Mouse (Mus musculus) thymus, adult 2 months (tissue): Measurements from ENCODE around the gene Bcor. TPM values are rescaled to one million over a fixed set of nuclear protein-coding genes. Genes with fewer than 3 reads are reported as not detected.
A peak's percentile ranks its signal among the peaks of the same experiment; 100 is the strongest.

Experiments
- DNase-seq: peaks from one replicate; pipeline ENCODE4 v3.0.0; 2021
- H3K27ac ChIP-seq: fragments of 200-500 bp; 2 replicates; pipeline ENCODE4 v1.5.1; 2012; ENCODE audit warnings: low read length, control low read depth; ENCODE audit not compliant: control insufficient read depth, insufficient read depth
- H3K27me3 ChIP-seq: fragments of 200-500 bp; 2 replicates; pipeline ENCODE4 v1.6.1; 2012; ENCODE audit warnings: mild to moderate bottlenecking, low read length, moderate library complexity, mixed read lengths; ENCODE audit not compliant: control insufficient read depth, insufficient read depth
- H3K36me3 ChIP-seq: fragments of 200-500 bp; 2 replicates; pipeline ENCODE4 v1.6.1; 2012; ENCODE audit warnings: mild to moderate bottlenecking, low read length, moderate library complexity; ENCODE audit not compliant: control insufficient read depth, insufficient read depth
- H3K4me1 ChIP-seq: fragments of 200-500 bp; replicated peaks from 2 replicates; pipeline ENCODE4 v1.6.1; 2012; ENCODE audit warnings: low read length; ENCODE audit not compliant: control insufficient read depth, insufficient read depth
- H3K4me3 ChIP-seq: fragments of 200-500 bp; 2 replicates; pipeline ENCODE4 v1.5.1; 2012; ENCODE audit warnings: mild to moderate bottlenecking, low read length, control low read depth, moderate library complexity; ENCODE audit not compliant: control insufficient read depth, insufficient read depth
- CTCF ChIP-seq: fragments of 200-500 bp; IDR thresholded peaks from 2 replicates; pipeline ENCODE4 v1.5.1; 2012; ENCODE audit warnings: mild to moderate bottlenecking, control low read depth, low read length, moderate library complexity, borderline replicate concordance; ENCODE audit not compliant: control insufficient read depth, poor library complexity, insufficient read depth; ENCODE audit errors: extremely low read depth
- POLR2A ChIP-seq: fragments of 200-500 bp; IDR thresholded peaks from 2 replicates; pipeline ENCODE4 v1.6.1; 2012; ENCODE audit warnings: mild to moderate bottlenecking, low read length, control low read depth, moderate library complexity; ENCODE audit not compliant: control insufficient read depth, poor library complexity, insufficient read depth; ENCODE audit errors: extremely low read depth
- WGBS: fragments of 180-500 bp; shearing (Covaris S2); methylation state at CpG from one replicate; pipeline ENCODE4 v1.1.7; 2018; 5-methylcytosine and 5-hydroxymethylcytosine counted together
- polyA plus RNA-seq: library from polyadenylated mRNA; depleted of rRNA; stranded (reverse); fragments of >200 nt; gene quantifications from 2 replicates; pipeline ENCODE4 v1.2.3, GENCODE M21; 2012

Bcor gene
- polyA plus RNA-seq, 1 experiment: 30.6 TPM

DNA sequence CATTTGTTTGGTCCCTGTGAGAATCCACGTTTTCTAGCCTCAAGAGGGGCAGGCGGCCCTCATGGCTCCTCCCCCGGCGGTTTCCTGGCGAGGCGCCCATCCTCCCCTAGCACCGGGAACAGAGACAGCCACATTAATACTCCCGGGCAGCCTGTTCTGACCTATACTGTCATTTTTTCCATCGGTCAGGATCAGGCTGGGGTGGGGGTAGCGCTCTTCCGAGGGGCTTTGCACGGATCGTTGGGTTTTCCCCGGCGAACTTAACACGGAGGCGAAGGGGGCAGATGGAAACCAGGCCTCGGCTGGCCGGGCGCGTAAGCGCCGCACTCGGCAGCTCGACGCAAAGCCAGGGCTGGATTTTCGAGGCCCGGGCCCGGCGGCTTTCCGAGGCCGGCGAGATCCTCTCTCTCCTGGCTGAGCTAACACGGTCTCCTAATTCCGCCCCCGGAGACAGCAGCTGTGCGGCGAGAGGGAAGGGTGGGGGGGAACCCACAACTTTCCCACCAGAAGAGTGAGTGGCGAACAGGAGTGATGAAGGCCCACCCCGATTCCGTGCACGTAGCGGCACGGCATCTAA lies 1.8 kb downstream of the Bcor start:
- peak overlapping the region; percentile 97 for H3K27ac ChIP-seq
- TF ChIP-seq POLR2A: no peak
- no peak for TF ChIP-seq CTCF
- H3K36me3 ChIP-seq: no peaks in the 10 kb centered on the region
- no peaks in the 10 kb centered on the region for H3K27me3 ChIP-seq
- under 1% methylated on average over 35 of the region's 44 CpGs for WGBS
- peak; percentile 46 for DNase-seq
- peaks cover 43% of the 10 kb centered on the region for H3K4me1 ChIP-seq
- H3K4me3 ChIP-seq: peak overlapping the region; percentile 67

DNA sequence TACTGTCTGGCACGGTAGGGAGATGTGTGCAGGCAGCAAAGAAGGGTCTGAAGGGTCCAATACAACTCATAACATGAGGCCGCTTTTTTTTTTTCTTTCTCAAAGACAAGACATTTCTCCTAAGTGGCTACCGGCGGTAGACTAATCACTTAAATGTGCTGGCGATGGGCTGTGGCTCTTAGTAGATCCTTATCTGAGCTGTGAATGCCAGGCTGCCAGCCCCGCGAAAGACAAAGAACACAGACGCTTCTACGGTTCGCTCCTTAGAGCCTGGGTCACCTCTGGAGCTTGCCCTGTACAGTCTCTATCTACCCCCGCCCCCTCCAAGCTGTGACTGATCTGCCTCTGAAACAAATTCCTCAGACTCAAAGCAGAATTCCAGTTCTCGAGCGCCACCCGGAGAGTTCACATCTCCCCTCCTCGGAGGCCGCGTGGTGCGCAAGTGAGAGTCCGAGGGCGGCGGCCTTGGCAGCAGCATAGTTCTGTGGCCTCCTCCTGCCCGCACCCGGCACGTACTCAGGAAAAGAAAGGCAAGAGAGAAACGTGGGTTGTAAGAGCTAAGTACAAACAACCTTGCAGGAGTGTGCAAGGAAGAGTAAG lies 2.7 kb downstream of the Bcor start:
- H3K4me1 ChIP-seq: peaks cover 52% of the 10 kb centered on the region
- DNase-seq: peak; percentile 37
- no peaks in the 10 kb centered on the region for H3K36me3 ChIP-seq
- 5% methylated on average over 25 of the region's 25 CpGs for WGBS
- TF ChIP-seq CTCF (no peak), POLR2A (no peak)
- H3K27ac ChIP-seq: peak overlapping the region; percentile 97
- peak overlapping the region; percentile 30 for H3K4me3 ChIP-seq
- no peaks in the 10 kb centered on the region for H3K27me3 ChIP-seq

DNA sequence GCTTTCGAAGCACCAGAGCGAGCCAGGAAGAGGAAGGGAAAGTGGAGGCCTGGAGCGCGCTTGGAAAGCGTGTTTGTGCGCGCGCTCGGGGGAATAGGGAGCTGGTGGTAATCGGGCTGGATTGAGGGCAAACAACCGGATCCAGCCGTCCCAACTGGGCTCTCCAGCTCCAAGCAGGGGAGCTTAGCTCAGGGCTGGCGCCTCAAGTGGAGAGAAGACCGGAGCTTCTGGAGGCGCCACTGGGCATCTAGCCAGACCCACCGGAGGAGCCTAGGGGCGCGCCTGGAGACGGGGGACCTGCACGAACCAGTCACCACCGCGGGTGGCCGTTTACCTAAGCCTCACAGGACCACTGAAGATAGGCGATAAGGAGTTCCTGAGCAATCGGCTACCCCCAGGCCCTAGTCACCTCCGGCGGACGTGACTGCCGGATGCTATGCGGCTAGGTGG lies 4.3 kb downstream of the Bcor start:
- H3K27me3 ChIP-seq: no peaks in the 10 kb centered on the region
- H3K36me3 ChIP-seq: no peaks in the 10 kb centered on the region
- no peak overlapping the region for H3K27ac ChIP-seq
- DNase-seq: peak; percentile 26
- WGBS: 2% methylated on average over 28 of the region's 30 CpGs
- peaks cover 62% of the 10 kb centered on the region for H3K4me1 ChIP-seq
- TF ChIP-seq CTCF (no peak), POLR2A (no peak)
- peak overlapping the region; percentile 38 for H3K4me3 ChIP-seq

DNA sequence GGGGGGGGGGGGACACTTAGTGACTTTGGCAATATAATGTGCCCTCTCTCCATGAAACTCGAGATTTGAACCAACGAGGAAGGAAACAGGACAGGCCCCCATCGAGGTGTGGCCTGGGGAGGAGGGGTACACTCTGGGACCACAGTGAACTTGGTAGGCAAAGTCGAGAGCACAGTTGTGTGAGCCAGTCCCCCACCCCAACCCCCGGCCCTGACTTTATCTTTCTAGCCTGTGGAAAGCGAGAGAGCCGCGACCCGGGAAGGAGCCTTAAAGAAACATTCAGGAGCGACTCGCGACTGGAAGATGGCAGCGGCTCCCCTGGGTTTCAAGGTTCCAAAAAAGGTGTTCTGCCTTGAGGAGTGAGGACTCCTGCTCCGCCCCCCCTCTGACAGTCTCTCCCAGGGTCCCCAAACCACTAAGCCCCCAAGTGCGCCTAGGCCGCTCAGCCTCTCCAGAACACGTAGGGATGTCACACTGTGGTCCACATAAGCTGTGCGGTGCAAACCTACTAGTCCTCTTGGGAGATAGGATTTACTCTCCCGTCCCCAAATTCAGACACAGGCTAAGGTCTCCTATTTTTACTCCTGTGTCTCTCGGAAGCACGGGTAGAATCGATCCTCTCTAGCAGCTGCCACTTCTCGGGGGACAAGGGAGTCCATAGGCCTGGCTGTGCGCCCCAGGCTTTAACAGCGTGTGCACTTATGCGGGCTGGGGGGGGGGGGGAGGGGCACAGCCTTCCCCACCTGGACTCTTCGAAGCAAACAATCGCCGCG lies 4.9 kb downstream of the Bcor start:
- TF ChIP-seq POLR2A (no peak), CTCF (no peak)
- DNase-seq: no peak
- Histone ChIP-seq H3K27ac (no peak overlapping the region), H3K27me3 (no peaks in the 10 kb centered on the region), H3K36me3 (no peaks in the 10 kb centered on the region), H3K4me3 (peak overlapping the region; percentile 38), H3K4me1 (peaks cover 66% of the 10 kb centered on the region)
- WGBS: 28% methylated on average over 29 of the region's 30 CpGs

DNA sequence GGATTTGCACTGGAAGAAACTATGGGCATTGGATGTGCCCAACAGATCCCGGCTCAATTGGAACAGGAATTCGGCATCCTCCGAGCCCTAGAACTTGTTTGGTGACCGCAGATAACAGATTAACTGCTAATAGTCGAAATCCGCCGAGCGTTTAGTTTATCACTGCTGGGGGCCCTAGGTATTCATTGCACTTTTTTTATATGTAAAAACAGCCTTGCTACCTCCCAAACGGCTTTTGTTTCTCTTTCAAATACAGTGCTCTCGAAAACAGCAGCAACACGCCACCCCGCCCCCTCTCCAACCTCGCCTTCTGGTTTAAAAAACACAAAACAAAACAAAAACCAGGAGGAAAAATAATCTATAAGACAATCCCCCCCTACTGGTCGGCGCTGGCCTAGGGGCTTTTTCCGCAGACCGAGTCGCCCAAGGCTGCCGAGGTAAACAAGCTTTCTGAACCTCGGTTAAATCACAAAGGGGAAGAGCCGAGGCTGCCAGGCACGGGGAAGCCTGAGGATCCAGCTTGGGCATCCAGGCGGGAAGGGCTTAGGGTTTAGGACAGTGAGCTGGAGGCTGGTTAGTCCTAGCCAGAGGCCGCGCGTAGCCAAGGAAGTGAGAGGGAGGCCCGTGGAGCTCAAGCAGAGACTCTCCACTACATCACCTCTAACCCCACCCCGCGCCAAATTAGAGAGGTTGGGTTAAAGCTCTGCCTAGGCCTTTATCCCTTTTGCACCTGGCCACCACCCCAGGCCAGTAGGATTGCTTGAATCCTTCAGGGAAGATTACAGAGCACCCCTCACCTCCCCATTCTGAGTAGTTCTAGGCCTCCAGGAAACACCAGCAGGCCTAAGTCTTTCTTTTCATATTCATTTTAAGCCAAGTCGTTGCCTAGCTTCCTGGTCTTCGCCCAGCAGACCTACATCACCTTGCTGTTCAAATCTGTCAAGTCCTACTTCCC lies 6.7 kb downstream of the Bcor start:
- no peaks in the 10 kb centered on the region for H3K36me3 ChIP-seq
- DNase-seq: peak; percentile 44
- 28% methylated on average over 31 of the region's 31 CpGs for WGBS
- peaks cover 68% of the 10 kb centered on the region for H3K4me1 ChIP-seq
- peak overlapping the region; percentile 15; the same call in 1 of the 2 replicates for H3K4me3 ChIP-seq
- H3K27ac ChIP-seq: peak overlapping the region; percentile 83
- TF ChIP-seq CTCF (no peak), POLR2A (no peak)
- H3K27me3 ChIP-seq: no peaks in the 10 kb centered on the region
